Mouse (Mus musculus) adrenal gland (tissue): Measurements from ENCODE around the gene Tmem123.

Experiments
- intact Hi-C: fragments of 180-260 bp; cut with DNase I; formaldehyde crosslinking; loops from one replicate; pipeline ENCODE4 v1.15.1; 2025
- long read RNA-seq, 2 experiments: library from polyadenylated mRNA; unstranded; transcript quantifications; one replicate each; pipeline ENCODE4 v2.0.0; 2020; ENCODE audit warnings: borderline replicate concordance in 1 of 2; ENCODE audit not compliant: insufficient replicate concordance in 1 of 2

The Tmem123 gene
- long read RNA-seq, experiment 1, transcript Tmem123-201 (5 exons, 2,907 nt), result major isoform, 80 of 94 reads
- long read RNA-seq, experiment 1, partial matches to known transcripts, result 9 of 94 reads
- long read RNA-seq, experiment 1, other reads (novel, unspliced or antisense), result 5 of 94 reads
- long read RNA-seq, experiment 2, transcript Tmem123-201 (5 exons, 2,907 nt), result major isoform, 96 of 122 reads
- long read RNA-seq, experiment 2, partial matches to known transcripts, result 3 of 122 reads
- long read RNA-seq, experiment 2, other reads (novel, unspliced or antisense), result 23 of 122 reads

DNA sequence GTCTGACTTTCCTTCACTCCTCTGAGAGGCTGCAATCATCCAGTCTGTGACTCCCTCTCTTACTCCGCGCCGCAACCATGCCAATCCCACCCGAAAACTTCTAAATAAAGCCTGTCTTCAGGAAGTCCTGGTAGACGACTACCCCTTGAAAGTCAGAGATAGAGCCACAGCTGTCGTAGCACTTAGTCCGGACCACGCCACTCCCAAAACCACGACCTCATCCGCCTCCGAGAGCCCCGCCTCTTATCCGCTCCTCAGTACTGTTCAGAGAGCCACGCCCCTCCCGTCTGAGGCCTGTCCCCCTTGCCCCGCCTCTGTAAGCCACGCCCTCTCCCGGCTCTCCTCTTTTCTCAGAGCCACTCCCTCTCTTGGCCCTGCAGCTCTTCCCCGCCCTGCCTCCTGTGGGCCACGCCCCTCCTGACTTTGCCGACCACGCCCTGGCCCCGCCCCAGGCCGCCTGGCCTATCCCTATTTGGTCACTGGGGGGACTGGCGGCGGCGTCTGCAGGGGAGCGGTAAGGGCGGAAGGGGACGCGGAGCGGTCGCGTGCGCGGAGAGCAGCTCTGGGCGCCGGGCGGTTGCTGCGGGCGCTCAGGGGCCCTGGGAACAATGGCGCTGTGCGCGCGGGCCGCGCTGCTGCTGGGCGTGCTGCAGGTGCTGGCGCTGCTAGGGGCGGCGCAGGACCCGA lies at the start of gene Tmem123:
Tmem123 (plus strand) TSS at position 428 of the 687 bp plus-strand sequence.
- intact Hi-C loops, result loop anchor here (10.0 kb wide), 1 partner anchor 71 kb away; the partner anchor contains the start of gene Birc2

- intact Hi-C loops, result loop anchor here (1.0 to 10.0 kb wide), 3 partner anchors 112 to 491 kb away; no protein-coding TSS in a partner anchor
Observed at GRCm38 (mm10) chr9:7714062-7714907, 49.6 kb upstream of the Tmem123 start.

DNA sequence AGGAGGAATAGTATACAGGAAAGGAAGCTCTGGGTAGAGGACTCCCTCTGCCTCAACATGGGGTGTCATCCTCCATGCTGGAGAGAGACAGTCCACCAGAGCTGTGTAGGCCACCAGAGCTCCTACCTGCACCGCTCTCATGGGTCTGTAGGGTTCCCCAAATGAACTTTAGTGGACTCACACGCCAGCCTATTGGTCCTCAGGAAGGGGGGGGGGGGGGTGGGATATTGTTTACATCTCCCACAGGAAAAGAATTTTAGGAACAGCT lies 49.0 kb upstream of the Tmem123 start:
- intact Hi-C loops, result loop anchor here (1.0 to 10.0 kb wide), 4 partner anchors 113 to 490 kb away; no protein-coding TSS in a partner anchor

DNA sequence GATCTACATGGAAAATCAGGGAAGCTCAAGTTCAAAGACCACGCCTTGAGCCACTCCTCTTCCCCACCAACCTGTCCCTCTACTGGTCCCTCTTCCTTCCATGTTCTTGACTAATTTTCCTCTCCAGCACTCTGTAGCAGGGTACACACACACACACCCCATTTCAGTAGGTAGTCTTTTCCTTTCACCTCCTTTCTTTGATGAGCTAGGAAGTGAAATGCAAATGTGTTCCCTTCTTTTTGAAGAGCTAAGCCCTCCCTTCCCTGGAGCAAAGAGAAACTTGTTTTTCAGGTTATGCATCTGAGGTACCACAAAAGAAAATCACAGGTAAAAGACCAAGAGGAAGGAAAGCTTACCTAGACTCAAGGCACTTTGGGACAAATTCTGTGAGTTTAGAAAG lies 42.3 kb upstream of the Tmem123 start:
- intact Hi-C loops, result no loop called here

DNA sequence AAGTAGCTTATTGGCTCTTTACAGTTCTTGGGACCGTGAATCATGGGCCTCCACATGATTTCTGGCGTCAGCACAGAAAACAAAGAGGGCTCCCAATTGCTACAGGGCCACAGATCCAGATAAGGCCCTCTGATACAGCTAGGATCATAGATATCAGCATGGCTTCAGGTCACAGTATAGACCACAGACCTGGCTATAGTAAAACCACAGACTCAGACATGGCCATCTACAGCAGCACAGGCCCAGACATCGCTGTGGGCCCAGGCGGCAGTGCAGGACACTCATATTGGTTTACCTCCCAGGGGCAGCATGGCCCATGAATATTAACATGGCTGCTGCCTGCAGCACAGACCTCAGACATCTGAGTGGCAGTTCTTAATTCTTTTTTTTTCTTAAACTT lies 34.8 kb upstream of the Tmem123 start:
- intact Hi-C loops, result no loop called here

DNA sequence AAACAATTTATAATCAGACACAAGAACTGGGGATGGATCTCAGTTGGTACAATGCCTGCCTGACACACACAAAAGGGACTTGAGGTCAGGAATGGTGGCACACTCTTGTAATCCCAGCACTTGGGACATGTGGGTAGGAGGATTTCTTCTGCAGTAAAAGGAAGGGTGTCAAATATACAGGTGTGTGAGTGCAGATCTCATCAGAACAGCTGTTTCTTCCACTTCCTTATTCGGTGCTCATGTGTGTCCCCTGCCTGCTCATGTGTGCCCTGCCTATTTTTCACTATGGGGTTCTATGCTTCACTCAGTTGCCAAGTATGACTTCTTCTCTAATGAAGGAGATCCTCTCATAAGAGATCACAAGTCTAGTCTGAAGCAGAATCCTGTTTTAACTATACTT lies 21.1 kb upstream of the Tmem123 start:
- intact Hi-C loops, result no loop called here

- intact Hi-C loops, result no loop called here
Observed at GRCm38 (mm10) chr9:7744156-7744555, 19.7 kb upstream of the Tmem123 start.

- intact Hi-C loops, result no loop called here
Observed at GRCm38 (mm10) chr9:7748881-7749280, 15.0 kb upstream of the Tmem123 start.

GRCm38 (mm10) chr9:7749537-7749936 lies 14.3 kb upstream of the Tmem123 start:
- intact Hi-C loops, result no loop called here

DNA sequence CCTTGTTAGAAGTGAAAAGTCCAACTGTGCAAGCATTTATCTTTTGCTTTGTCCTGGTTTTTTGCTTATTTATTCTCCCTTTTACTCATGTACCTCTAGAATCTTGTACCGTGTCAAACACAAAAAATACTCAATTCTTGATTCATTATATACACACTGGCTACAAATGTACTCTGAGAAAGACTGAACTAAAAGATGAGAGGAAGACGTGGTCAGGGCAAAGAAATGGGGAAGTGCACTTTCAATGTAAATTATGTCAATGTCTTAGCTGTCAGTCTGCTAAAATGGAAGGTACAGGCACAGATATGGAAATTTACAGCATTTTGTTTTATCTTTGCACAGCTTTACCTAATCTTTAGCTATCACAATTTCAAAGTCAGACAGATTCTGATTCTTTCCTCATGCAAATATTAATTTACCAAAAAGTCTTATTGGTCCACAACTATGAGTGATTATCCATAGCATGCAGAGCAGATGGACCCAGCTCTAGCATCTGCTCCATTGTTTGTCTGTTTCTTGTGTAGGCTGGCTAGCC lies 7.9 kb upstream of the Tmem123 start:
- intact Hi-C loops, result no loop called here

- intact Hi-C loops, result loop anchor here (10.0 kb wide), 1 partner anchor 73 kb away; the partner anchor contains the start of gene Birc2
Observed at GRCm38 (mm10) chr9:7761906-7762455, 1.9 kb upstream of the Tmem123 start.

- intact Hi-C loops, result loop anchor here (10.0 kb wide), 1 partner anchor 72 kb away; the partner anchor contains the start of gene Birc2
Observed at GRCm38 (mm10) chr9:7762741-7763140, 1.1 kb upstream of the Tmem123 start.

DNA sequence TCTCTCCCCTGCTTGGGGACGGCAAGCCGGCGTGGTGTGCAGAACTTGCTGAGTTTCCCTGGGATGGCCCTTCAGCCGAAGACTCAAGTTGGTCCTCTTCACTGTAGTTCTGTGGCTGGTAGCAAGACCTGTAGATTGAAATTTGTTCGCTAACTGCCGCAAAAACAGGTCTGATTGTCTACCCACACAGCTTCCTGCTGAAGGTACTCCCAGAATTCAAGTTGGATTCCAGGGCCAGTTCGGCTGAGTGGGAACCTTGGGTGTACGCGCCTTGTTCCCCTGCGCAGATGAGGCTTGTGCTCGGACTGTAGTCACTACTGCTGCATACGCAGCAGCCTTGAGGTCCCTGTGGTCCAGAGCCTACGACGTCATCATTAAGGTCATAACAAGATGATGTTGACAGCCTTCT lies 626 bp downstream of the Tmem123 start:
- intact Hi-C loops, result loop anchor here (10.0 kb wide), 1 partner anchor 70 kb away; the partner anchor contains the start of gene Birc2

- intact Hi-C loops, result loop anchor here (10.0 kb wide), 1 partner anchor 70 kb away; the partner anchor contains the start of gene Birc2
Observed at GRCm38 (mm10) chr9:7765236-7765635, 1.4 kb downstream of the Tmem123 start.

- intact Hi-C loops, result loop anchor here (10.0 kb wide), 1 partner anchor 68 kb away; the partner anchor contains the start of gene Birc2
Observed at GRCm38 (mm10) chr9:7766582-7766981, 2.7 kb downstream of the Tmem123 start.

DNA sequence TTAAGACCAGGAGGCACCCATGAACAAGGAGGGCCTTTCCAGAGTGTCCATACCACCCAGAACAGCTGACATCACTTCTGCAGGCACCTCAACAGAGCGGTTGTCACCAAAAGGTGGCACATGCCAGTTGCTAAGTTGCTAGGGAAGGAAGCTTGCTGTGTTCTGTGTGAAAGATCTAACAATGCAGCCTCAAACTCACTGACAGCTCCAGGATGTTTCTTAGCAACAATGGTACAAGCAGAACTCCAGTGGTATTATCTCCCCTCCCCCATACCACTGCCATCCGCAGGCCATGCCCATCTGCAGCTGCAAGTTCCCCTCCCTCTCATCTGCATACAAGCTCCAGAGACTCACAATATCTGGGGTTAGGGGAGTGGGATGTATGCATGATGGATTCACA lies 3.7 kb downstream of the Tmem123 start:
- intact Hi-C loops, result loop anchor here (10.0 kb wide), 1 partner anchor 67 kb away; the partner anchor contains the start of gene Birc2

- intact Hi-C loops, result loop anchor here (10.0 kb wide), 1 partner anchor 66 kb away; the partner anchor contains the start of gene Birc2
Observed at GRCm38 (mm10) chr9:7769081-7769480, 5.2 kb downstream of the Tmem123 start.

GRCm38 (mm10) chr9:7769491-7769890 lies 5.7 kb downstream of the Tmem123 start:
- intact Hi-C loops, result loop anchor here (10.0 kb wide), 1 partner anchor 65 kb away; the partner anchor contains the start of gene Birc2

GRCm38 (mm10) chr9:7772361-7772760 lies 8.5 kb downstream of the Tmem123 start:
- intact Hi-C loops, result no loop called here

- intact Hi-C loops, result no loop called here
Observed at GRCm38 (mm10) chr9:7772773-7773454, 9.1 kb downstream of the Tmem123 start.
